Mouse (Mus musculus): ENCODE data around the gene Pgbd5. TPM values are rescaled to one million over a fixed set of nuclear protein-coding genes. Genes with fewer than 3 reads are reported as not detected.

Gene Pgbd5
- polyA plus RNA-seq, 1 experiment, result 0.22 TPM

GRCm38 (mm10) chr8:124412496-124413243, 26.8 kb downstream of the Pgbd5 start:
- WGBS, result 87% methylated on average over 19 of the region's 19 CpGs
- no peak for DNase-seq
- Histone ChIP-seq H3K27me3 (ENCODE audit: control insufficient read depth, insufficient read depth, low read length) (no peaks in the 10 kb centered on the region), H3K4me1 (replicated peaks; ENCODE audit: control insufficient read depth, insufficient read depth, low read length) (no peaks in the 10 kb centered on the region), H3K4me3 (ENCODE audit: control insufficient read depth, insufficient read depth, low read length) (no peak overlapping the region), H3K36me3 (ENCODE audit: control insufficient read depth, insufficient read depth, low read length) (no peaks in the 10 kb centered on the region), H3K27ac (ENCODE audit: control insufficient read depth, insufficient read depth, low read length) (no peak overlapping the region)
- TF ChIP-seq CTCF (IDR thresholded peaks at IDR 0.05; ENCODE audit: borderline replicate concordance, control insufficient read depth, extremely low read depth, insufficient read depth, low read length, poor library complexity), result no peak
- no peak for TF ChIP-seq POLR2A (IDR thresholded peaks at IDR 0.05; ENCODE audit: control insufficient read depth, extremely low read depth, insufficient read depth, low read length, poor library complexity)

- H3K36me3 ChIP-seq (ENCODE audit: control insufficient read depth, insufficient read depth, low read length), result no peaks in the 10 kb centered on the region
- WGBS, result 83% methylated on average over 11 of the region's 12 CpGs
These were observed 34.8 kb downstream of the Pgbd5 start for GRCm38 (mm10) chr8:124404471-124405260.

GRCm38 (mm10) chr8:124403876-124404275, 35.6 kb downstream of the Pgbd5 start:
- Histone ChIP-seq H3K4me3 (ENCODE audit: control insufficient read depth, insufficient read depth, low read length) (no peak overlapping the region), H3K4me1 (replicated peaks; ENCODE audit: control insufficient read depth, insufficient read depth, low read length) (no peaks in the 10 kb centered on the region), H3K36me3 (ENCODE audit: control insufficient read depth, insufficient read depth, low read length) (no peaks in the 10 kb centered on the region), H3K27ac (ENCODE audit: control insufficient read depth, insufficient read depth, low read length) (no peak overlapping the region), H3K27me3 (ENCODE audit: control insufficient read depth, insufficient read depth, low read length) (no peaks in the 10 kb centered on the region)
- WGBS, result 50% methylated on average over 3 of the region's 3 CpGs
- no peak for TF ChIP-seq POLR2A (IDR thresholded peaks at IDR 0.05; ENCODE audit: control insufficient read depth, extremely low read depth, insufficient read depth, low read length, poor library complexity)
- TF ChIP-seq CTCF (IDR thresholded peaks at IDR 0.05; ENCODE audit: borderline replicate concordance, control insufficient read depth, extremely low read depth, insufficient read depth, low read length, poor library complexity), result 0 out of 2 replicates have a peak, but pooled peaks have one; percentile 18
- DNase-seq, result peak; percentile 4

More at GRCm38 (mm10) chr8:124404471-124405260, 34.8 kb downstream of the Pgbd5 start:
- Histone ChIP-seq H3K4me3 (ENCODE audit: control insufficient read depth, insufficient read depth, low read length) (no peak overlapping the region), H3K4me1 (replicated peaks; ENCODE audit: control insufficient read depth, insufficient read depth, low read length) (no peaks in the 10 kb centered on the region), H3K27ac (ENCODE audit: control insufficient read depth, insufficient read depth, low read length) (no peak overlapping the region), H3K27me3 (ENCODE audit: control insufficient read depth, insufficient read depth, low read length) (no peaks in the 10 kb centered on the region)
- DNase-seq, result no peak
- TF ChIP-seq POLR2A (IDR thresholded peaks at IDR 0.05; ENCODE audit: control insufficient read depth, extremely low read depth, insufficient read depth, low read length, poor library complexity), result no peak
- no peak for TF ChIP-seq CTCF (IDR thresholded peaks at IDR 0.05; ENCODE audit: borderline replicate concordance, control insufficient read depth, extremely low read depth, insufficient read depth, low read length, poor library complexity)

GRCm38 (mm10) chr8:124399403-124399861, 40.0 kb downstream of the Pgbd5 start:
- DNase-seq, result no peak
- TF ChIP-seq POLR2A (IDR thresholded peaks at IDR 0.05; ENCODE audit: control insufficient read depth, extremely low read depth, insufficient read depth, low read length, poor library complexity) (no peak), CTCF (IDR thresholded peaks at IDR 0.05; ENCODE audit: borderline replicate concordance, control insufficient read depth, extremely low read depth, insufficient read depth, low read length, poor library complexity) (no peak)

GRCm38 (mm10) chr8:124398843-124399402, 40.5 kb downstream of the Pgbd5 start:
- DNase-seq, result peak; percentile 37
- WGBS, result 30% methylated on average over 12 of the region's 12 CpGs
- TF ChIP-seq CTCF (IDR thresholded peaks at IDR 0.05; ENCODE audit: borderline replicate concordance, control insufficient read depth, extremely low read depth, insufficient read depth, low read length, poor library complexity) (peak; percentile 85; the same call in 1 of the 2 replicates), POLR2A (IDR thresholded peaks at IDR 0.05; ENCODE audit: control insufficient read depth, extremely low read depth, insufficient read depth, low read length, poor library complexity) (no peak)
- Histone ChIP-seq H3K4me1 (replicated peaks; ENCODE audit: control insufficient read depth, insufficient read depth, low read length) (no peaks in the 10 kb centered on the region), H3K4me3 (ENCODE audit: control insufficient read depth, insufficient read depth, low read length) (no peak overlapping the region), H3K27me3 (ENCODE audit: control insufficient read depth, insufficient read depth, low read length) (no peaks in the 10 kb centered on the region), H3K36me3 (ENCODE audit: control insufficient read depth, insufficient read depth, low read length) (no peaks in the 10 kb centered on the region), H3K27ac (ENCODE audit: control insufficient read depth, insufficient read depth, low read length) (no peak overlapping the region)

More at GRCm38 (mm10) chr8:124399403-124399861, 40.0 kb downstream of the Pgbd5 start:
- Histone ChIP-seq H3K27ac (ENCODE audit: control insufficient read depth, insufficient read depth, low read length) (no peak overlapping the region), H3K4me1 (replicated peaks; ENCODE audit: control insufficient read depth, insufficient read depth, low read length) (no peaks in the 10 kb centered on the region), H3K27me3 (ENCODE audit: control insufficient read depth, insufficient read depth, low read length) (no peaks in the 10 kb centered on the region), H3K36me3 (ENCODE audit: control insufficient read depth, insufficient read depth, low read length) (no peaks in the 10 kb centered on the region), H3K4me3 (ENCODE audit: control insufficient read depth, insufficient read depth, low read length) (no peak overlapping the region)
- 87% methylated on average over 11 of the region's 11 CpGs for WGBS

All from thymus, adult 2 months (tissue).